Mouse (Mus musculus) MEL (cell line): ENCODE measurements around the gene Sectm1b. TPM values are rescaled to one million over a fixed set of nuclear protein-coding genes. Genes with fewer than 3 reads are reported as not detected.

Experiments used
- DNase-seq: peaks from one replicate; pipeline ENCODE4 v3.0.0; 2011; ENCODE audit warnings: low read depth, low spot score
- H3K27ac ChIP-seq: 2 replicates; pipeline ENCODE4 v1.5.1; 2012; ENCODE audit warnings: low read depth, mild to moderate bottlenecking, control low read depth, low read length, moderate library complexity; ENCODE audit not compliant: control insufficient read depth
- H3K27me3 ChIP-seq, 2 experiments: fragments of 150-350 bp in 1 of 2; sonication (generic) in 1 of 2; 2 replicates each; pipeline ENCODE4 v1.6.1; 2012; ENCODE audit warnings: low read length in 2 of 2, mild to moderate bottlenecking in 2 of 2, improper control_type of control experiment in 1 of 2, moderate library complexity in 1 of 2; ENCODE audit not compliant: insufficient read depth in 2 of 2, control insufficient read depth in 1 of 2
- H3K36me3 ChIP-seq, 2 experiments: 2 replicates each; pipeline ENCODE4 v1.6.1; 2012 to 2014; ENCODE audit warnings: low read length in 2 of 2, improper control_type of control experiment in 1 of 2, inconsistent platforms in 1 of 2, mild to moderate bottlenecking in 1 of 2; ENCODE audit not compliant: insufficient read depth in 2 of 2, control insufficient read depth in 1 of 2
- H3K4me1 ChIP-seq, 2 experiments: fragments of 150-350 bp in 1 of 2; sonication (generic) in 1 of 2; 2 replicates each; pipeline ENCODE4 v1.6.1; 2012; ENCODE audit warnings: low read length in 2 of 2, improper control_type of control experiment in 1 of 2, mild to moderate bottlenecking in 1 of 2; ENCODE audit not compliant: insufficient read depth in 2 of 2, control insufficient read depth in 1 of 2
- H3K4me3 ChIP-seq, 2 experiments: fragments of 150-350 bp in 1 of 2; sonication (generic) in 1 of 2; 2 replicates each; pipeline ENCODE4 v1.5.1; 2012; ENCODE audit warnings: low read depth in 2 of 2, low read length in 2 of 2, mild to moderate bottlenecking in 2 of 2, moderate library complexity in 2 of 2, control low read depth in 1 of 2, improper control_type of control experiment in 1 of 2; ENCODE audit not compliant: control insufficient read depth in 1 of 2, insufficient read depth in 1 of 2
- H3K79me2 ChIP-seq: 2 replicates; pipeline ENCODE4 v1.6.1; 2012; ENCODE audit warnings: mild to moderate bottlenecking, low read length, moderate library complexity; ENCODE audit not compliant: control insufficient read depth, poor library complexity, insufficient read depth
- H3K9ac ChIP-seq: 2 replicates; pipeline ENCODE4 v1.6.1; 2012; ENCODE audit warnings: low read depth, mild to moderate bottlenecking, control low read depth, low read length, moderate library complexity; ENCODE audit not compliant: control insufficient read depth, poor library complexity, severe bottlenecking
- H3K9me3 ChIP-seq: fragments of 150-350 bp; sonication (generic); replicated peaks from 2 replicates; pipeline ENCODE4 v1.6.1; 2012; ENCODE audit warnings: mild to moderate bottlenecking, low read length, improper control_type of control experiment, moderate library complexity; ENCODE audit not compliant: insufficient read depth
- BHLHE40 ChIP-seq: IDR thresholded peaks from 2 replicates; pipeline ENCODE4 v1.6.1; 2012; ENCODE audit warnings: low read depth, mild to moderate bottlenecking, inconsistent platforms, low read length, improper control_type of control experiment, borderline replicate concordance
- CHD1 ChIP-seq: IDR thresholded peaks from 2 replicates; pipeline ENCODE4 v1.6.1; 2012; ENCODE audit warnings: low read depth, mild to moderate bottlenecking, inconsistent platforms, low read length, improper control_type of control experiment
- CHD2 ChIP-seq: IDR thresholded peaks from 2 replicates; pipeline ENCODE4 v1.6.1; 2011; ENCODE audit warnings: low read length, improper control_type of control experiment
- CTCF ChIP-seq, 3 experiments: IDR thresholded peaks in 2 of 3; conservative IDR thresholded peaks in 1 of 3; 2 replicates each; pipeline ENCODE4 v1.5.1; 2011 to 2012; ENCODE audit warnings: low read length in 3 of 3, low read depth in 2 of 3, mild to moderate bottlenecking in 2 of 3, improper control_type of control experiment in 1 of 3, inconsistent platforms in 1 of 3, mixed read lengths in 1 of 3, moderate library complexity in 1 of 3; ENCODE audit not compliant: control insufficient read depth in 1 of 3, insufficient read depth in 1 of 3, poor library complexity in 1 of 3, severe bottlenecking in 1 of 3
- E2F4 ChIP-seq: IDR thresholded peaks from 2 replicates; pipeline ENCODE4 v1.6.1; 2011; ENCODE audit warnings: low read depth, low read length, improper control_type of control experiment, borderline replicate concordance
- EP300 ChIP-seq, 2 experiments: IDR thresholded peaks; 2 replicates each; pipeline ENCODE4 v1.6.1; 2011; ENCODE audit warnings: improper control_type of control experiment in 2 of 2, low read length in 2 of 2, low read depth in 1 of 2, mild to moderate bottlenecking in 1 of 2
- GATA1 ChIP-seq: IDR thresholded peaks from 2 replicates; pipeline ENCODE4 v1.6.1; 2011; ENCODE audit warnings: low read depth, low read length, improper control_type of control experiment
- HCFC1 ChIP-seq: IDR thresholded peaks from 2 replicates; pipeline ENCODE4 v1.6.1; 2012; ENCODE audit warnings: low read depth, mild to moderate bottlenecking, inconsistent platforms, low read length, improper control_type of control experiment, moderate library complexity
- KAT2A ChIP-seq: conservative IDR thresholded peaks from 2 replicates; pipeline ENCODE4 v1.6.1; 2012; ENCODE audit warnings: low read depth, low read length, improper control_type of control experiment, inconsistent platforms
- MAFK ChIP-seq: IDR thresholded peaks from 2 replicates; pipeline ENCODE4 v1.6.1; 2011; ENCODE audit warnings: low read depth, mild to moderate bottlenecking, low read length, improper control_type of control experiment, borderline replicate concordance
- MAX ChIP-seq: IDR thresholded peaks from 2 replicates; pipeline ENCODE4 v1.6.1; 2011; ENCODE audit warnings: low read length, improper control_type of control experiment
- MAZ ChIP-seq: IDR thresholded peaks from 2 replicates; pipeline ENCODE4 v1.6.1; 2012; ENCODE audit warnings: low read depth, mild to moderate bottlenecking, inconsistent platforms, low read length, improper control_type of control experiment
- MXI1 ChIP-seq: IDR thresholded peaks from 2 replicates; pipeline ENCODE4 v1.6.1; 2011; ENCODE audit warnings: mild to moderate bottlenecking, low read depth, low read length, improper control_type of control experiment
- MYB ChIP-seq: IDR thresholded peaks from 2 replicates; pipeline ENCODE4 v1.6.1; 2011; ENCODE audit warnings: mild to moderate bottlenecking, low read depth, low read length, improper control_type of control experiment
- NRF1 ChIP-seq: IDR thresholded peaks from 2 replicates; pipeline ENCODE4 v1.6.1; 2014; ENCODE audit warnings: low read depth, mild to moderate bottlenecking, inconsistent platforms, low read length, improper control_type of control experiment, moderate library complexity; ENCODE audit not compliant: poor library complexity, insufficient read depth, severe bottlenecking
- POLR2A ChIP-seq, 2 experiments: IDR thresholded peaks; 2 replicates each; pipeline ENCODE4 v1.6.1; 2011 to 2012; ENCODE audit warnings: low read length in 2 of 2, mild to moderate bottlenecking in 2 of 2, control low read depth in 1 of 2, improper control_type of control experiment in 1 of 2, low read depth in 1 of 2, moderate library complexity in 1 of 2; ENCODE audit not compliant: control insufficient read depth in 1 of 2, insufficient read depth in 1 of 2, poor library complexity in 1 of 2
- POLR2AphosphoS2 ChIP-seq: IDR thresholded peaks from 2 replicates; pipeline ENCODE4 v1.6.1; 2011; ENCODE audit warnings: low read length, improper control_type of control experiment
- POLR2AphosphoS5 ChIP-seq: IDR thresholded peaks from 2 replicates; pipeline ENCODE4 v1.6.1; 2012; ENCODE audit warnings: low read depth, borderline replicate concordance, mild to moderate bottlenecking, inconsistent platforms, low read length, moderate library complexity, mixed read lengths
- RAD21 ChIP-seq: IDR thresholded peaks from 2 replicates; pipeline ENCODE4 v1.6.1; 2011; ENCODE audit warnings: mild to moderate bottlenecking, low read depth, low read length, improper control_type of control experiment
- SMC3 ChIP-seq: IDR thresholded peaks from 2 replicates; pipeline ENCODE4 v1.6.1; 2011; ENCODE audit warnings: low read depth, low read length, improper control_type of control experiment
- TAL1 ChIP-seq: IDR thresholded peaks from 2 replicates; pipeline ENCODE4 v1.6.1; 2012; ENCODE audit warnings: mild to moderate bottlenecking, inconsistent platforms, low read length, moderate library complexity, mixed read lengths
- TBP ChIP-seq: IDR thresholded peaks from 2 replicates; pipeline ENCODE4 v1.8.0; 2011; ENCODE audit warnings: low read depth, low read length, improper control_type of control experiment
- USF1 ChIP-seq: IDR thresholded peaks from 2 replicates; pipeline ENCODE4 v1.6.1; 2014; ENCODE audit warnings: low read depth, mild to moderate bottlenecking, inconsistent platforms, low read length, improper control_type of control experiment, moderate library complexity
- USF2 ChIP-seq, 2 experiments: IDR thresholded peaks; 2 replicates each; pipeline ENCODE4 v1.6.1; 2011 to 2012; ENCODE audit warnings: improper control_type of control experiment in 2 of 2, low read length in 2 of 2, borderline replicate concordance in 1 of 2, inconsistent platforms in 1 of 2, low read depth in 1 of 2, mild to moderate bottlenecking in 1 of 2; ENCODE audit not compliant: insufficient read depth in 1 of 2
- ZC3H11A ChIP-seq: IDR thresholded peaks from 2 replicates; pipeline ENCODE4 v1.6.1; 2012; ENCODE audit warnings: low read depth, mild to moderate bottlenecking, inconsistent platforms, low read length, improper control_type of control experiment
- ZKSCAN1 ChIP-seq: IDR thresholded peaks from 2 replicates; pipeline ENCODE4 v1.6.1; 2012; ENCODE audit warnings: low read depth, mild to moderate bottlenecking, inconsistent platforms, low read length, improper control_type of control experiment, moderate library complexity
- ZMIZ1 ChIP-seq: IDR thresholded peaks from 2 replicates; pipeline ENCODE4 v1.6.1; 2012; ENCODE audit warnings: low read depth, mild to moderate bottlenecking, inconsistent platforms, low read length, improper control_type of control experiment, moderate library complexity
- polyA plus RNA-seq, 2 experiments: library from polyadenylated mRNA; stranded (reverse) in 1 of 2; unstranded in 1 of 2; fragments of >175 nt in 1 of 2; fragments of >200 nt in 1 of 2; gene quantifications; 2 replicates each; pipeline versions ENCODE4 v1.2.1 to v1.2.4; 2012; ENCODE audit warnings: low replicate concordance in 2 of 2, low read depth in 1 of 2; ENCODE audit not compliant: insufficient read length in 2 of 2, insufficient read depth in 1 of 2, missing spikeins in 1 of 2
- total RNA-seq: library from RNA; depleted of rRNA; stranded (reverse); fragments of 300-350 nt; gene quantifications from 2 replicates; pipeline ENCODE4 v1.2.3, GENCODE M21; 2012

Sectm1b gene
- total and polyA plus RNA-seq, 3 experiments, result 0.14 TPM; not detected in 2

DNA sequence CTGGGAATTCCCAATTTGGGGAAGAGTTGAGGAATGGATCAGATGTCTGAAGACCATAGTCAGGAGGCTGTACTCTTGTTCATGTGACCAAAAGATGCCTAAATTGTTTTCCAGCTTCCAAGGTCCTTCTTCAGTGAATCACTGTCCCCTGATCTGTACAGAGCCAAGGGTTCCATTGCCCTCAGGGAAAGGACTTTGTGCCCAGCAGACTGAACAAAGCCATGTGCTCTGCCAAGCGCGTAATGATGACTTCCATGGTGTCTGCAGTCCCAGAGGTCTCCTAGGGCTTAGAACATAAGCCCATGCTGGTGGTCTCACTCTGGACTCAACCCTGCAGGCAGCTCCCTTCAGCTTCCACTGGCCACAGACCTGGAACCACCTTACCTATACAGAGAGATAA, 4.5 kb upstream of the Sectm1b start:
- H3K4me3 ChIP-seq, result no peak overlapping the region
- H3K9me3 ChIP-seq, result no peaks in the 10 kb centered on the region
- TF ChIP-seq USF1 (no peak), POLR2A (IDR thresholded peaks at IDR 0.05; ENCODE audit: control insufficient read depth in 1 of 2, insufficient read depth in 1 of 2, low read depth in 1 of 2, low read length in 2 of 2, poor library complexity in 1 of 2) (no peak), MAZ (no peak), POLR2AphosphoS5 (no peak), HCFC1 (no peak), ZKSCAN1 (no peak), BHLHE40 (no peak), MXI1 (no peak), MAFK (no peak), E2F4 (no peak), TAL1 (no peak), MAX (no peak), SMC3 (no peak), GATA1 (no peak), POLR2AphosphoS2 (no peak), CHD1 (no peak), ZC3H11A (no peak), USF2 (IDR thresholded peaks at IDR 0.05; ENCODE audit: borderline replicate concordance in 1 of 2, insufficient read depth in 1 of 2, low read depth in 1 of 2, low read length in 2 of 2) (no peak)
- peaks cover 18% of the 10 kb centered on the region for H3K79me2 ChIP-seq
- H3K9ac ChIP-seq, result no peak overlapping the region
- no peak overlapping the region for H3K27ac ChIP-seq
- DNase-seq, result no peak
- H3K4me1 ChIP-seq, result peaks cover 0 to 10% of the 10 kb centered on the region in 2 experiments; a peak in 2 of 4 replicates
- no peaks in the 10 kb centered on the region for H3K27me3 ChIP-seq
- no peaks in the 10 kb centered on the region for H3K36me3 ChIP-seq

DNA sequence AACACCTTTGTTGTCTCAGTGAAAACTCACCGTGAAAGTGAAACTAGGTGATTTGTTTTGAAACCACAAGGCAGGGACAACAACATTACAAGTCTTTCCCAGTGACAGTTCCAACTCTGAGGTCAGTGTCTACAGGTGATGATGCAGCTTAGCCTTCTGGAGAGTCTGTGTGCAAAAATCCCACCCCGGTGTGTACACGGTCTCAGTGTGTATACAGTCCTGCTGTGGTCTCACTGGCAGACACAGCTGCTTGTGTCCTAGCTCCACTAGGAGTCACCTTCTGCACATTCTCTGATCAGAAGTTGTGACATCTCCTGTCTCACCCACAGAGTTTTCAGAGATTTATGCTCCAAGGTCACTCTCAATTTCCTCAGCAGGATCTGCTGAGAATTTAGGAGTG, 828 bp upstream of the Sectm1b start:
- H3K36me3 ChIP-seq, result no peaks in the 10 kb centered on the region
- TF ChIP-seq POLR2A (IDR thresholded peaks at IDR 0.05; ENCODE audit: control insufficient read depth in 1 of 2, insufficient read depth in 1 of 2, low read depth in 1 of 2, low read length in 2 of 2, poor library complexity in 1 of 2), result no peak
- TF ChIP-seq TBP, result no peak
- no peak for TF ChIP-seq EP300 (IDR thresholded peaks at IDR 0.05; ENCODE audit: low read depth in 1 of 2, low read length in 2 of 2)
- TF ChIP-seq SMC3, result peak; percentile 40
- no peak for TF ChIP-seq KAT2A
- no peak for TF ChIP-seq ZKSCAN1
- no peak for TF ChIP-seq CHD1
- no peak for TF ChIP-seq HCFC1
- no peak for TF ChIP-seq CHD2
- no peak for TF ChIP-seq ZMIZ1
- no peak for TF ChIP-seq USF2 (IDR thresholded peaks at IDR 0.05; ENCODE audit: borderline replicate concordance in 1 of 2, insufficient read depth in 1 of 2, low read depth in 1 of 2, low read length in 2 of 2)
- no peak for TF ChIP-seq MYB
- peak in 2 of 3 experiments; percentile 21 to 36; a peak in 3 of 6 replicates for TF ChIP-seq CTCF (IDR thresholded peaks at IDR 0.05 in 2 of 3, conservative IDR thresholded peaks at IDR 0.05 in 1 of 3; ENCODE audit: control insufficient read depth in 1 of 3, insufficient read depth in 1 of 3, low read depth in 2 of 3, low read length in 3 of 3, poor library complexity in 1 of 3, severe bottlenecking in 1 of 3)
- TF ChIP-seq NRF1, result no peak
- TF ChIP-seq RAD21, result peak; percentile 35
- H3K4me3 ChIP-seq, result no peak overlapping the region
- H3K27ac ChIP-seq, result no peak overlapping the region
- H3K9me3 ChIP-seq, result no peaks in the 10 kb centered on the region
- DNase-seq, result no peak
- H3K79me2 ChIP-seq, result peaks cover 13% of the 10 kb centered on the region
- H3K27me3 ChIP-seq, result peaks cover 0 to 3% of the 10 kb centered on the region in 2 experiments; a peak in 1 of 4 replicates
- H3K9ac ChIP-seq, result no peak overlapping the region
- peaks cover 0 to 10% of the 10 kb centered on the region in 2 experiments; a peak in 2 of 4 replicates for H3K4me1 ChIP-seq
